Mouse (Mus musculus) stomach, postnatal 0 days (tissue): ENCODE measurements at regions not wholly inside any gene's neighbourhood (a gene's known extent, or its start where the extent isn't known, plus 50 kb on each side); places are given as distances from the start of the nearest gene placed in this dataset.
A peak's percentile ranks its signal among the peaks of the same experiment; 100 is the strongest.

Source experiments
- ATAC-seq: fragments of 200-750 bp; cut with Nextera tagmentation; 2 replicates; pipeline ENCODE4 v1.8.0; 2017; ENCODE audit not compliant: low FRiP score, low TSS enrichment
- DNase-seq: peaks from one replicate; pipeline ENCODE4 v3.0.0-alpha.2; 2016; ENCODE audit warnings: low spot score
- H3K27ac ChIP-seq: fragments of 300-500 bp; sonication (generic); replicated peaks from 2 replicates; pipeline ENCODE4 v1.5.1; 2014; ENCODE audit warnings: mild to moderate bottlenecking, control low read depth
- H3K27me3 ChIP-seq: fragments of 300-500 bp; sonication (generic); 2 replicates; pipeline ENCODE4 v1.6.1; 2014; ENCODE audit warnings: low read length; ENCODE audit not compliant: control insufficient read depth, insufficient read depth
- H3K36me3 ChIP-seq: fragments of 300-500 bp; sonication (generic); 2 replicates; pipeline ENCODE4 v1.6.1; 2014; ENCODE audit warnings: low read length, mixed read lengths; ENCODE audit not compliant: control insufficient read depth, insufficient read depth
- H3K4me1 ChIP-seq: fragments of 300-500 bp; sonication (generic); replicated peaks from 2 replicates; pipeline ENCODE4 v1.6.1; 2014; ENCODE audit warnings: antibody characterized with exemption; ENCODE audit not compliant: control insufficient read depth, insufficient read depth
- H3K4me2 ChIP-seq: fragments of 300-500 bp; sonication (generic); replicated peaks from 2 replicates; pipeline ENCODE4 v1.6.1; 2014; ENCODE audit warnings: low read depth, mild to moderate bottlenecking, control low read depth, moderate library complexity
- H3K4me3 ChIP-seq: fragments of 300-500 bp; sonication (generic); 2 replicates; pipeline ENCODE4 v1.5.1; 2014; ENCODE audit warnings: low read depth, low read length, control low read depth
- H3K9ac ChIP-seq: fragments of 300-500 bp; sonication (generic); 2 replicates; pipeline ENCODE4 v1.6.1; 2014; ENCODE audit warnings: mild to moderate bottlenecking, low read length, control low read depth, mixed read lengths
- H3K9me3 ChIP-seq: fragments of 300-500 bp; sonication (generic); 2 replicates; pipeline ENCODE4 v1.6.1; 2016; ENCODE audit warnings: low read length; ENCODE audit not compliant: control insufficient read depth
- CTCF ChIP-seq: IDR thresholded peaks from 2 replicates; pipeline ENCODE4 v1.5.1; 2016; ENCODE audit warnings: antibody characterized with exemption, low read depth, mild to moderate bottlenecking, moderate library complexity
- EP300 ChIP-seq: optimal IDR thresholded peaks from 2 replicates; pipeline ENCODE3; 2016; ENCODE audit warnings: antibody characterized with exemption
- WGBS: fragments of 180-500 bp; shearing (Covaris S2); extraction: QIAGEN DNeasy Blood & Tissue Kit; methylation state at CpG from one replicate; pipeline ENCODE4 v1.1.7; 2014; 5-methylcytosine and 5-hydroxymethylcytosine counted together

DNA sequence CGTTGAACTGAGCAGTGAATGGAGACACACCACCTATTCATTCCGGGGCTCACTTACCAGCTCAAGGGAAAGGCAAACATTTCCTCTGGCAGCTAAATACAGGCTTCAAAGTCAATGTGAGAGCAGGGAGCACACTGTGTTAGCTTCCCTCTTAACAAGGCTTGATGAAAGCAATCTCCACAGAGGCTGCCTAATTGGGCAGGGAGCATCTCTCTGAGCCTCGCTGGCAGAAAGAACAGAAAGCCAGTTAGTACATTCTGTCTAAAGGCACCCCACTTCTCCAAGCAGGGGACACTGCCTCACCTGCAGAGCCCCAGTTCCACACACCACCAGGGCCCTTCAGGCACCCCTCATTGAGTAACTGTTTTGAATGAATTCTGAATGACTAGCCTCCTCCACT, 488.8 kb upstream of the Jmjd1c start:
- no peak for TF ChIP-seq CTCF
- no peak for TF ChIP-seq EP300
- ATAC-seq: no peak
- Histone ChIP-seq H3K9ac (no peak overlapping the region), H3K4me3 (no peak overlapping the region), H3K27ac (no peak overlapping the region), H3K27me3 (no peaks in the 10 kb centered on the region), H3K36me3 (no peaks in the 10 kb centered on the region), H3K4me2 (no peak overlapping the region), H3K9me3 (no peaks in the 10 kb centered on the region), H3K4me1 (no peaks in the 10 kb centered on the region)
- DNase-seq: no peak
- 42% methylated on average over 3 of the region's 3 CpGs for WGBS

DNA sequence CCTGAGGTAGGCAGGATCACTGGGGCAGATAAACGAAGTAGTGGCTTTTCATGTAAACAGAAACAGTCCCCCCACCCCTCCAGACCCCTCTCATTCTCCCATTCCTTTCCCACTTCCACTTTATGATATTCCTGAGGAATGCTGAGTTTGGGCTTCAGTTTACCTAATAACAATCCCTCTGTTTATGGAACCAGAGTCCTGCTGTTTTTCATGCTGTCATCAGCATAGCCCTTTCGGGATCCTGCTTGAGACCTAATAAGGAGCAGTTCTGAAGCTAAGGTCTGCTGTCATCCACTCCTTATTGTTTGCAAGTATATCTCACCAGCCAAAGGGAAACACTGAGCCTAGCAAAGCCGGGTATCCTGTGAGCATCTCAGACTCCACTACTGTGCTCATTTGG, 479.6 kb upstream of the Jmjd1c start:
- H3K4me1 ChIP-seq: no peaks in the 10 kb centered on the region
- no peak for DNase-seq
- TF ChIP-seq CTCF (no peak), EP300 (no peak)
- no peak overlapping the region for H3K4me2 ChIP-seq
- 0 out of 2 replicates have a peak overlapping the region, but pooled peaks have one; percentile 37 for H3K27ac ChIP-seq
- H3K36me3 ChIP-seq: no peaks in the 10 kb centered on the region
- H3K27me3 ChIP-seq: no peaks in the 10 kb centered on the region
- H3K9ac ChIP-seq: no peak overlapping the region
- H3K4me3 ChIP-seq: no peak overlapping the region
- peak; percentile 64; the same call in 1 of the 2 replicates for ATAC-seq
- H3K9me3 ChIP-seq: no peaks in the 10 kb centered on the region
- 41% methylated on average over 3 of the region's 3 CpGs for WGBS

DNA sequence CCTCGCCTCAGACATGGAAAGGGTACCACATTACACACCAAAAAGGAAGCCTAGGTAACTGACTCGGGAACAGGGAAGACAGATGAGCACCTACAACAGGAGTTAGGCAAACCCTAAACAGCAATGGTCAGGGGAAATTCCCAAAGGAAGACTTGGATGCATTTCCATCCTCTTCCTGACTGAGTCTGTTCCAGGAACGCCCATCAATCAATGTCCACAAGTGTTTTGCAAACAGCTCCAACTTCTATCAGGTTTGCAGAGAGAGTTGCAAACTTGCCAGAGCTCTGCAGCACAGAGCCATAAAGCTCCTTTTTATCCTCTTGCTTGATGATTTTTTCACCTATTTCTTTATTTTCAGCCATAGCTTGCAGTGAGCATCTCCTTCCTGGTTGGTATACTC, 464.9 kb upstream of the Jmjd1c start:
- no peak for DNase-seq
- Histone ChIP-seq H3K27ac (no peak overlapping the region), H3K4me3 (no peak overlapping the region), H3K27me3 (no peaks in the 10 kb centered on the region), H3K9me3 (no peaks in the 10 kb centered on the region), H3K9ac (no peak overlapping the region), H3K4me1 (no peaks in the 10 kb centered on the region), H3K4me2 (no peak overlapping the region), H3K36me3 (no peaks in the 10 kb centered on the region)
- TF ChIP-seq CTCF: no peak
- TF ChIP-seq EP300: no peak
- no peak for ATAC-seq
- WGBS: 46% methylated on average over 3 of the region's 3 CpGs

DNA sequence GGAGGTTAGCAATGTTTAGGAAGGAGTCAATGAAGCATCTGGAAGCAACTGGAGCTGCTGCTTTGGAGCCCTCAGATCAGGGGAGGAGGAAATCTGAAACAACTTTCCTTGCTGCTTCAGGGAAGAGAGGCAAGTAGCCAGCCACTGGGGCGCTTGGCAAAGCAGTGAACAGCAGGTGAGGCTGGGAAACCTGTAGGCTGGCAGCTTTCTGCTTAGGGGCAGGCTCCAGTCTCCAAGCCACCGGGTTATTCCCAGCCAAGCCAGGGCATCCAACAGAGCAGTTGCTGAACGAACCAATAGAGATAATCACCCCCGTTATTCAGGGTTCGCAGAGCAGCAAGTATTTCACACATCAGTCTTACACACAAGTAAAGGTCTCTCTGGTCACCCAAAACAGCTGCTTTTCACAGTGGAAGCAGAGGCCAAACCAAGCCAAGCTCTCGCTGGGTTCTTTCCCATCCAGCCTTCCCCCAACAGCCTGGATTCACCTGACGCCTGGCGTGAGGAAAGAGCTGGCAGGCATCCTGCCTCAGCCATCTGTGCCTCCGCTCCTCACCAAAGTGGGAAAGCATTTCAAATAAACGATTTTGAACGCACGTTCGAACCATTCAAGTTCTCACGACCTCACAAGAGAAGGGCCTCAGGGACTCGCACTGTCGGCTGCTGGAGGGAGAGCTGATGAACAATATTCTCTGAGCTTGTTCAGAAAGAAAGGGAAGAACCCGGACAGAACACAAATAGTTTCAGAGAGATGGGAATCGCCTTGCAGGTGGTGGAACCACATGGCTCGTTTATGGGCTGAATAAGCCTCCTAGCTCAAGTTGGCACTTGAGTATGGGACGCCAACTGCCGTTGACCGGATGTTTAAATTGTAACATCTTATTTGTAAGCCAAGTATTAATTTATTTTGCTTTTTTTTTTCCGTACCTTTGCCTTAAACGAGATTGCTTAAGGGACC, 454.8 kb upstream of the Jmjd1c start:
- TF ChIP-seq EP300 (no peak), CTCF (no peak)
- H3K27me3 ChIP-seq: no peaks in the 10 kb centered on the region
- no peaks in the 10 kb centered on the region for H3K9me3 ChIP-seq
- H3K4me3 ChIP-seq: no peak overlapping the region
- DNase-seq (no peak), ATAC-seq (no peak)
- H3K27ac ChIP-seq: no peak overlapping the region
- no peaks in the 10 kb centered on the region for H3K36me3 ChIP-seq
- 66% methylated on average over 24 of the region's 24 CpGs for WGBS
- no peaks in the 10 kb centered on the region for H3K4me1 ChIP-seq
- H3K9ac ChIP-seq: no peak overlapping the region
- no peak overlapping the region for H3K4me2 ChIP-seq

DNA sequence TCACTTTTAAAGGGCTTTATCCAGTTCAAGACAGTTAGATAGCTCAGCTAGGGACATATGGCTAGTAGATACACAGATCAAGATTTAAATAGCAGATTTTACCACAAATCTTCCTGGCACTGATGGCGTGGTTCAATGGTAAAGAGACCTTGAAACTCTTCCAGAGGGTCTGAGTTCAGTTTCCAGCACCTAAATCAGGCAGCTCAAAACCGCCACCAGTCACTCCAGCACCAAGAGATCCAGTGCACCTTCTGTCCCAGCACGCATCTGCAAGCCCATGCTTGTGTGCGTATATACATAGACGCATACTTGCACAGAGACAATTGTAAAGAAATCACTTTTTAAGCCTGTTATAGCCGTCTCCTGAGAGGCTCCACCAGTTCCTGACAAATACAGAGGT, 454.0 kb upstream of the Jmjd1c start:
- no peak for TF ChIP-seq CTCF
- no peak for TF ChIP-seq EP300
- Histone ChIP-seq H3K4me3 (no peak overlapping the region), H3K4me2 (no peak overlapping the region), H3K4me1 (no peaks in the 10 kb centered on the region), H3K36me3 (no peaks in the 10 kb centered on the region), H3K27me3 (no peaks in the 10 kb centered on the region), H3K27ac (no peak overlapping the region), H3K9me3 (no peaks in the 10 kb centered on the region), H3K9ac (no peak overlapping the region)
- ATAC-seq (no peak), DNase-seq (no peak)
- WGBS: 81% methylated on average over 6 of the region's 6 CpGs

DNA sequence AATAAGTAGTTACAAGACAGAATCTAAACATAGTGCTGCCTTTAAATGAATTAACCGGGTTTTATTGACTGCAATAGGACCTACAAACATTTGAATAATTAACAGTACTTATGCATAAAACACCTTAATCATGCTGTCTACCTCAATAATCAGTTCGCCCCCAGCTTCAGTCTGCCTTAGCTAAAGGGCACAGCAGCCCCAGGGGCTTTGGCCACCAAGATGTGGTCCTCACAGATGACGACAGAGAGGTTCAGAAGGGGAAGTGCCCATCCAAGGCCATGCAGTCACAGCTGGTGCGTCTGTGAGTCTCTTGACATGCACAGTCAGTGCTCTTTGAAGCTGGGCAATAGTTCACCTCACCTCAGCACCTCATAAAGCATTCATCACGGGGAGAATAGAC, 452.8 kb upstream of the Jmjd1c start:
- Histone ChIP-seq H3K9me3 (no peaks in the 10 kb centered on the region), H3K4me2 (no peak overlapping the region), H3K27ac (no peak overlapping the region), H3K27me3 (no peaks in the 10 kb centered on the region), H3K36me3 (no peaks in the 10 kb centered on the region), H3K9ac (no peak overlapping the region), H3K4me3 (no peak overlapping the region), H3K4me1 (no peaks in the 10 kb centered on the region)
- ATAC-seq: no peak
- TF ChIP-seq EP300 (no peak), CTCF (no peak)
- WGBS: 89% methylated on average over 5 of the region's 5 CpGs
- DNase-seq: no peak
